Mouse (Mus musculus): Measurements from ENCODE around the gene Antxr1. TPM values are rescaled to one million over a fixed set of nuclear protein-coding genes. Genes with fewer than 3 reads are reported as not detected.

Gene Antxr1
- total and polyA plus RNA-seq, 2 experiments from 2014 or later: 4.2 to 17.9 TPM

GRCm38 (mm10) chr6:87166673-87167305 lies 168.8 kb downstream of the Antxr1 start:
- Histone ChIP-seq H3K4me1 (ENCODE audit: insufficient read depth, low read length) (peaks cover 7% of the 10 kb centered on the region; the same call in 1 of the 2 replicates), H3K9ac (replicated peaks; ENCODE audit: low read length) (no peak overlapping the region), H3K36me3 (ENCODE audit: insufficient read depth, low read length) (no peaks in the 10 kb centered on the region), H3K27ac (no peak overlapping the region), H3K9me3 (ENCODE audit: low read length) (no peaks in the 10 kb centered on the region), H3K4me2 (ENCODE audit: low read depth, low read length) (no peak overlapping the region), H3K4me3 (ENCODE audit: low read length) (no peak overlapping the region), H3K27me3 (ENCODE audit: insufficient read depth, low read length) (no peaks in the 10 kb centered on the region)
- DNase-seq (ENCODE audit: low spot score) (no peak), ATAC-seq (no peak)
- WGBS: 72% methylated on average over 12 of the region's 12 CpGs
- TF ChIP-seq CTCF (IDR thresholded peaks at IDR 0.05; ENCODE audit: low read depth): no peak

GRCm38 (mm10) chr6:87165536-87166311 lies 169.9 kb downstream of the Antxr1 start:
- Histone ChIP-seq H3K9me3 (ENCODE audit: low read length) (no peaks in the 10 kb centered on the region), H3K36me3 (ENCODE audit: insufficient read depth, low read length) (no peaks in the 10 kb centered on the region), H3K4me3 (ENCODE audit: low read length) (no peak overlapping the region), H3K27ac (peak overlapping the region; percentile 52), H3K4me2 (ENCODE audit: low read depth, low read length) (no peak overlapping the region), H3K27me3 (ENCODE audit: insufficient read depth, low read length) (no peaks in the 10 kb centered on the region), H3K9ac (replicated peaks; ENCODE audit: low read length) (no peak overlapping the region), H3K4me1 (ENCODE audit: insufficient read depth, low read length) (peaks cover 7% of the 10 kb centered on the region; the same call in 1 of the 2 replicates)
- ATAC-seq (no peak), DNase-seq (ENCODE audit: low spot score) (peak; percentile 44)
- WGBS: 44% methylated on average over 8 of the region's 8 CpGs
- no peak for TF ChIP-seq CTCF (IDR thresholded peaks at IDR 0.05; ENCODE audit: low read depth)

GRCm38 (mm10) chr6:87161391-87162263 lies 174.0 kb downstream of the Antxr1 start:
- H3K4me2 ChIP-seq (ENCODE audit: low read depth, low read length): no peak overlapping the region
- TF ChIP-seq CTCF (IDR thresholded peaks at IDR 0.05; ENCODE audit: low read depth): no peak
- DNase-seq (ENCODE audit: low spot score) (no peak), ATAC-seq (peak; percentile 35; the same call in 1 of the 2 replicates)
- H3K9ac ChIP-seq (replicated peaks; ENCODE audit: low read length): no peak overlapping the region
- no peaks in the 10 kb centered on the region for H3K9me3 ChIP-seq (ENCODE audit: low read length)
- peaks cover 3% of the 10 kb centered on the region; the same call in 1 of the 2 replicates for H3K4me1 ChIP-seq (ENCODE audit: insufficient read depth, low read length)
- H3K27ac ChIP-seq: no peak overlapping the region
- no peak overlapping the region for H3K4me3 ChIP-seq (ENCODE audit: low read length)
- H3K27me3 ChIP-seq (ENCODE audit: insufficient read depth, low read length): no peaks in the 10 kb centered on the region
- no peaks in the 10 kb centered on the region for H3K36me3 ChIP-seq (ENCODE audit: insufficient read depth, low read length)
- WGBS: 57% methylated on average over 12 of the region's 12 CpGs

GRCm38 (mm10) chr6:87160196-87160595 lies 175.4 kb downstream of the Antxr1 start:
- H3K9me3 ChIP-seq (ENCODE audit: low read length): no peaks in the 10 kb centered on the region
- 92% methylated on average over 5 of the region's 5 CpGs for WGBS
- no peak overlapping the region for H3K9ac ChIP-seq (replicated peaks; ENCODE audit: low read length)
- no peak overlapping the region for H3K27ac ChIP-seq
- no peak for TF ChIP-seq CTCF (IDR thresholded peaks at IDR 0.05; ENCODE audit: low read depth)
- no peak overlapping the region for H3K4me3 ChIP-seq (ENCODE audit: low read length)
- DNase-seq (ENCODE audit: low spot score) (no peak), ATAC-seq (no peak)
- H3K4me1 ChIP-seq (ENCODE audit: insufficient read depth, low read length): no peaks in the 10 kb centered on the region
- H3K27me3 ChIP-seq (ENCODE audit: insufficient read depth, low read length): no peaks in the 10 kb centered on the region
- H3K36me3 ChIP-seq (ENCODE audit: insufficient read depth, low read length): no peaks in the 10 kb centered on the region
- H3K4me2 ChIP-seq (ENCODE audit: low read depth, low read length): no peak overlapping the region

GRCm38 (mm10) chr6:87158062-87158623 lies 177.5 kb downstream of the Antxr1 start:
- no peak for TF ChIP-seq CTCF (IDR thresholded peaks at IDR 0.05; ENCODE audit: low read depth)
- Histone ChIP-seq H3K4me1 (ENCODE audit: insufficient read depth, low read length) (no peaks in the 10 kb centered on the region), H3K27me3 (ENCODE audit: insufficient read depth, low read length) (no peaks in the 10 kb centered on the region), H3K9me3 (ENCODE audit: low read length) (no peaks in the 10 kb centered on the region), H3K36me3 (ENCODE audit: insufficient read depth, low read length) (no peaks in the 10 kb centered on the region), H3K4me3 (ENCODE audit: low read length) (no peak overlapping the region), H3K9ac (replicated peaks; ENCODE audit: low read length) (no peak overlapping the region), H3K27ac (no peak overlapping the region), H3K4me2 (ENCODE audit: low read depth, low read length) (no peak overlapping the region)
- no peak for ATAC-seq
- WGBS: 59% methylated on average over 7 of the region's 7 CpGs
- DNase-seq (ENCODE audit: low spot score): peak; percentile 23

GRCm38 (mm10) chr6:87153836-87154235 lies 181.8 kb downstream of the Antxr1 start:
- no peaks in the 10 kb centered on the region for H3K4me1 ChIP-seq (ENCODE audit: insufficient read depth, low read length)
- no peak overlapping the region for H3K4me3 ChIP-seq (ENCODE audit: low read length)
- no peaks in the 10 kb centered on the region for H3K9me3 ChIP-seq (ENCODE audit: low read length)
- no peaks in the 10 kb centered on the region for H3K27me3 ChIP-seq (ENCODE audit: insufficient read depth, low read length)
- WGBS: 87% methylated on average over 3 of the region's 3 CpGs
- H3K4me2 ChIP-seq (ENCODE audit: low read depth, low read length): no peak overlapping the region
- ATAC-seq (no peak), DNase-seq (ENCODE audit: low spot score) (no peak)
- H3K9ac ChIP-seq (replicated peaks; ENCODE audit: low read length): no peak overlapping the region
- no peak for TF ChIP-seq CTCF (IDR thresholded peaks at IDR 0.05; ENCODE audit: low read depth)
- no peak overlapping the region for H3K27ac ChIP-seq
- H3K36me3 ChIP-seq (ENCODE audit: insufficient read depth, low read length): no peaks in the 10 kb centered on the region

Measured in hindbrain, postnatal 0 days (tissue).